Mouse (Mus musculus): ENCODE measurements at regions not wholly inside any gene's neighbourhood (a gene's known extent, or its start where the extent isn't known, plus 50 kb on each side); places are given as distances from the start of the nearest gene placed in this dataset.
A peak's percentile ranks its signal among the peaks of the same experiment; 100 is the strongest.
"Not testable (repeated sequence)": the region's sequence is repeated elsewhere in the genome, so short reads cannot be mapped to it uniquely, and the experiment has no call there.

DNA sequence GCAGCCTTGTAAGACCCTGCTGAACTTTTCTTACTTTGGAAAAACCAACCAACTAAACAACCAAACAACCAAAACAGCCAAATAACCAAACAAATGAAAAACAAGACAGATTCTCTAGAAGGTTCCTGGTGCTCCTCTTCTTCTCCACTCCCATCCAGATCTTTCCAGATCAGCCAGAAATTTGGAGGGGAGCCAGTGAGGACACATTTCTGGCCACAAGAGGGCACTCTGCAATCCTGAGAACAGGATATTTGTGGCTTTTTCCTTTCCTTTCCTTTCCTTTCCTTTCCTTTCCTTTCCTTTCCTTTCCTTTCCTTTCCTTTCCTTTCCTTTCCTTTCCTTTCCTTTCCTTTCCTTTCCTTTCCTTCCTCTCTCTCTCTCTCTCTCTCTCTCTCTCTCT lies 177.9 kb upstream of the Prok2 start:
- DNase-seq (ENCODE audit: extremely low spot score, low read depth, low spot score), result not testable (repeated sequence)

- DNase-seq (ENCODE audit: extremely low spot score, low read depth, low spot score), result no peak
Measured at GRCm38 (mm10) chr6:99901564-99901963, 175.4 kb upstream of the Prok2 start.

GRCm38 (mm10) chr6:99901146-99901545 lies 175.0 kb upstream of the Prok2 start:
- no peak for DNase-seq (ENCODE audit: extremely low spot score, low read depth, low spot score)

DNA sequence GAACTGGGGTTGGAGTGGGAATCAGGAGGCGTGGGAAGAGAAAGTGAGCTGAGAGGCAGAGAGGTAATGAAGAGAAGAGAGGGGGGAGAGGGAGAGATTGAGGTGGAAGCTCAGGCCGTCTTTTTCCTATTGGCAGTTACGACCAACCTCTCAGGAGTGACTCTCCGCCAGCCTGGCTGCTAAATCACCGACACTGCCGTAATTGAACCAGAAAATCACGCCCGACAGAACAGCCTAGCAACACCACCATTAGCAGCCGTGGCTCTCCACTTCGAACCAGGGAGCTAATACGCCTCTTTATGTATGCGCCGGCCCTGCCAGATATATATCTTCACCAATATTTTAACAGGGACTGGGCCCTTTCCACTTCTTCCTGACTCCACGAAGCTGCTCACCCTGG lies 173.5 kb upstream of the Prok2 start:
- no peak for DNase-seq (ENCODE audit: extremely low spot score, low read depth, low spot score)

- no peak for DNase-seq (ENCODE audit: extremely low spot score, low read depth, low spot score)
Measured at GRCm38 (mm10) chr6:99898077-99898476, 171.9 kb upstream of the Prok2 start.

- DNase-seq (ENCODE audit: extremely low spot score, low read depth, low spot score), result no peak
Measured at GRCm38 (mm10) chr6:99895558-99895957, 169.4 kb upstream of the Prok2 start.

GRCm38 (mm10) chr6:99893936-99894335 lies 167.7 kb upstream of the Prok2 start:
- no peak for DNase-seq (ENCODE audit: extremely low spot score, low read depth, low spot score)

DNA sequence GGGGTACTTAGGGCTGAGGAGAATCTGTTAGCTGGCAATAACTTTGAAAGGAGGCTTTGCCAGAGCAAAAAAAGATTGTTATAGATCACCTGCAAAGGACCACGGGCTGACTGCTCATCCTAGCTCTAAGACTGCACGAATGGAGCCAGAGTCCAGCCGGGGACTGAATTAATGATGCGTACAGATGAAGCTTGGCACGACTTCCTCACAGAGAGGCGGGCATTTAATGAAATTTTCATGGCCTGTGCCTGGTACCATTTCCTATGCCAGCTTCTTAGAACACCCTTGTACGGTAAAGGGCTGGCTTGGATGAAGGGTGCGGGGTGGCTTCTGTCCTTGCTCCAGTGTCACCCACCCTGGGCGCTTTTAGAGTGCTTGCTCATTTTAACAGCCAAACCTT lies 166.0 kb upstream of the Prok2 start:
- DNase-seq (ENCODE audit: extremely low spot score, low read depth, low spot score), result no peak

DNA sequence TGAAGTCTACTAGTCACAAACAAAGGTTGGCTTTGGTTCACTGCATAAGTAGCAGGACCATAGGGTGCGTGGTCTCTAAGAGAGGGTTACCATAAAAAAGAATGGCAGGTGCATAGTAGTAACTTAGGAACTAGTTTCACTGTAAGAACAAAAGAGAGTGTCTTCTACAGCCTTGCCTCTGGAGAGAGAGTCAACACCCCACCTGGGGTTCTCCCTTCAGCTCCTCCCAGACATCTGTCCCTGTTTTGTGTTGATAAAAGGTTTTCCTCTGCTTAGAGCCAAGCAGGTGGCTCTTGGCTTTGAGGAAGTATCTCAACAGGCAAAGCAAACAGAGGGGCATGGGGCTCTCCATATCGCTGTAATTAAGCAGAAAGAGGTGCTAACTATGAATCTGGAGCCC lies 165.6 kb upstream of the Prok2 start:
- DNase-seq (ENCODE audit: extremely low spot score, low read depth, low spot score), result no peak

- DNase-seq (ENCODE audit: extremely low spot score, low read depth, low spot score), result no peak
Measured at GRCm38 (mm10) chr6:99890805-99891204, 164.6 kb upstream of the Prok2 start.

DNA sequence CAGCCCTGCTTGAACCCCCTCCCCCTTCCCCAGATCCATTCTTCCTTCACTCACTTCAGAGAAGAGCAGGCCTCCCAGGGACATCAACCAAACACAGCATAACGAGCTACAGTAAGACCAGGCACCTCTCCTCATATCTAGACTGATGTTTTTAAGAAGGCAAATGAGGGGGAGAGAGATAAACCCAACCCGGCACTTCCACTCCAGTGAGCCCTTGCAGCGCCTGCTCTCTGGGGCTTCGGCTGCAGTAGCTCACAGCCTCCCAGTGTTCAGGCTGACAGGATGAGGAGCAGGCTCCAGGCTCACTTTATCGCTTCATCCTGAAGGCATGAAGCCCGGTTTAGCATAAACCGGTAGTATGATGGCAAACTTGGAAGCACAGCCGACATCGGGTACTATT lies 162.9 kb upstream of the Prok2 start:
- DNase-seq (ENCODE audit: extremely low spot score, low read depth, low spot score), result no peak

DNA sequence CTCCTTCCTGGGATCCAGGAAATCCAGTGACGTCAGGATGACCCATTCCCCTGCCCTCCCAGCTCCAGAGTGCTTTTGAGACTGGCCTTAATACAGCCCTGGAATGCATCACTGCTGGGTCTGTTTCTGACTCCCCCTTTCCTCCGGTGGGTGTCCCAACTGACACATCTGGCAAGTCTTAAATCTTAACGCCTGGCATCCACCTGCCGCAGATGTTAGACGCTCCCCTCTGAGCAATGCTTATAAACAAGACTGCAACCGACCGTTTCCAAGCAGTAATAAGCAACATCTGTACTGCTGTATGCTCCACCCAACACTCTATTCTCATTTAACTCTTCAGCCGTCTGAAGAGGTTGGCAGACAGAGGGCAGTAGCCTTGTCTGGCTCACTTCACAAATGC lies 161.7 kb upstream of the Prok2 start:
- DNase-seq (ENCODE audit: extremely low spot score, low read depth, low spot score), result peak; percentile 75

GRCm38 (mm10) chr6:99884755-99885154 lies 158.6 kb upstream of the Prok2 start:
- no peak for DNase-seq (ENCODE audit: extremely low spot score, low read depth, low spot score)

GRCm38 (mm10) chr6:99884054-99884453 lies 157.9 kb upstream of the Prok2 start:
- DNase-seq (ENCODE audit: extremely low spot score, low read depth, low spot score), result no peak

DNA sequence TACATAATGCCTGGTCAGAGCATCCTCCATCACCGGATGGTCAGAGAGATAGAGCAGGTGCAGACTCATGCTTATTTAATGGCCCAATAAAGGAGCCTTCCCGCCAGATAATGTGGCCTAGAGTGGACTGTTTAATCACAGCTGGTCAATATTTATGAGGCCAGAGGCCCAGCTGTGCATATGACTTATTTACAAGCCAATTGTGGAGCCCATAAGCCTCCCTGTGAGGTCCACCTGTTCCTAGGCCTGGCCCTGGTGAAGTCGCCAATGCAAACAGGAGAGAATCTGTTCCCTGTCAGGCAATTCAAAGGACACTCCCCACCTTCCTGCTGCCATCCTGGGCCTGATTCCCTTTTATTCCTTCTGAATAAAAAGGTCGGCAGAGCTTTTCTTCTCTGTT lies 155.4 kb upstream of the Prok2 start:
- DNase-seq (ENCODE audit: extremely low spot score, low read depth, low spot score), result no peak

DNA sequence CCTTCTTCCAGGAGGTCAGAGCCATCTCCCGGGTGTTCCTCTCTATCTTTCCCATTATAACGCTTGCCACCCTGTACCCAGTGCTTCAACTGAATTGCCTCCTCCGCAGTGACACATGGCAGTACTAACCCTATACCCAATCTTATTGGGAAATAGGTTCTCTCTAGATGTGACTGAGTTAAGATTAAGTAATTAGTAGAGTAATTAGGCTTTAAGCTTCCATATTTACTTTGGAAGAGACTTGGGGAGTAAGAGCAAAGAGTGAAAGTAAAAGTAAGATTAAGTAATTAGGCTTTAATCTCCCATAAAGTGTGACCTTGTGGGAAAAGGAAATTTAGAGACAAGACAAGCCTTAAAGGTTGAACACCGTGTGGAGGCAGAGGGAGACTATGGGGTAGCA lies 148.7 kb upstream of the Prok2 start:
- DNase-seq (ENCODE audit: extremely low spot score, low read depth, low spot score), result no peak

DNA sequence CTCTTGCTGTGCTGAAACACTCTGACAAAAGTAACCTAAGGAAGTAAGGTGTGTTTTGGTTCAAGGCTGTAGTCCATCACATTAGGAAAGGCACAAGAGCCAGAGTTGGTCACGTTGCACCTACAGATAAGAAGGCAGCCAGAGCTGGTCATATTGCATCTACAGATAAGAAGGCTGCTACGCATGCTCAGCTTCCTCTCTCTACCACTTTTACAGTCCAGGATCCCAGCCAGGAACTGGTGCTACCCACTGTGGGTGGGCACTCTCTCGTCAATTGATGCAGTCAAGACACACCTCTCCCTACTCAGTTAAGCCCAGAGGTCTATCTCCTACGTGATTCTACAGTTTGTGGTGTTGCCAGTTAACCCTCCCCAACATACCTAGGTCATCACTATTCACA lies 147.8 kb upstream of the Prok2 start:
- no peak for DNase-seq (ENCODE audit: extremely low spot score, low read depth, low spot score)

GRCm38 (mm10) chr6:99866061-99866460 lies 139.9 kb upstream of the Prok2 start:
- no peak for DNase-seq (ENCODE audit: extremely low spot score, low read depth, low spot score)

GRCm38 (mm10) chr6:99864949-99865348 lies 138.8 kb upstream of the Prok2 start:
- no peak for DNase-seq (ENCODE audit: extremely low spot score, low read depth, low spot score)

DNA sequence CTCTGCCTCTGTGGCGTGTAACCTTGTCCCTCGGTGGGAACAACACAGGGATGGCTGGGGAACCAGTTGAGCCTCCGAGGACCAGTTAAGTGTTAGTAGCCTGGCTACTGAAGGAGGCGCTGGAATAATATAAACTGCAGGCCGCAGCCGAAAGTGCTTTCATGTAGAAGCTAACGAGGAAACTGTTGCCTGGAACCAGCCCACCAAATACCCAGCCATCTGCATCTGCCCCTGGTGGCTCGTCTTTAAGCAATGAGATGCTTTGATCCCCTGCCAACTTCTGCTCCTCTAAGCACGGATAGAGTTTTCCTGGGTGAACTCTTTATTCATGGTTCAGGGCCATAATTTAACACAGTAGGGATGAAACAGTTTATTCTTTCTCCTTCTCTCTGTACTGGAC lies 137.2 kb upstream of the Prok2 start:
- DNase-seq (ENCODE audit: extremely low spot score, low read depth, low spot score), result no peak

- no peak for DNase-seq (ENCODE audit: extremely low spot score, low read depth, low spot score)
Measured at GRCm38 (mm10) chr6:99857411-99857810, 131.2 kb upstream of the Prok2 start.

DNA sequence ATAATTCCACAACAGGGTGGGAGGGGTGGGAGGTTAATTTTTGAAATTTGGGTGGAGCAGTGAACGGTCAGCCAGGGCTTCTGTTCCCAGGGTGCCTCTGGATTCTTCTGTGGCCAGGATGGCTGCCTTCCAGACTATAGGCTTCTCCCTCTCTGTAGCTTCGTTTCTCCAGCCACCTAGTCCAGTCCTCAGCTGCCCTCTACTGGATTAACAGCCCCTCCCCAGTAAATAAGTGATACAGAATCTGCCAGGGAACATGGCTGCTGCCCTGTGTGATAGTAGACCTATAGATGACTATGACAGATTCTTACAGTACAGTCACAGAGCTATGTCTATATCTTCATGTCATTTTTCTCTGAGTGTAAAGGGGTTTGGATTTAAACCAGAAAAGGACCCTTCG lies 127.5 kb upstream of the Prok2 start:
- no peak for DNase-seq (ENCODE audit: extremely low spot score, low read depth, low spot score)

GRCm38 (mm10) chr6:99850706-99851105 lies 124.5 kb upstream of the Prok2 start:
- no peak for DNase-seq (ENCODE audit: extremely low spot score, low read depth, low spot score)

DNA sequence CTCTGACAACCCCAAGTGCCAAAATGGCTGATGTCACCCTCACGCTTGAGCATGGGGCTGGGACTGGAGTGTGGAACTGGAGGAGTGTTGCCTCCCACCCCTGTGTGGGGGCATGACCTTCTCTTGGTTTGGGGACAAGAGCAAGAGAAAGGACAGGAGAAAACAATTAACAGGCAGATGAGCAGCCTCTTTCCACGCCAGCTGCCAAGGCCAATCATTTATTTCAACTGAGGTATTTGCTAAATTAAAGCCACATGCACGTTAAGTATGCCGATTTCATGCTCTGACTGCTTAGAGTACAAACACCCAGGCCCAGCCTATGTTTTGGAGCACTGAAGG lies 119.3 kb upstream of the Prok2 start:
- peak; percentile 44 for DNase-seq (ENCODE audit: extremely low spot score, low read depth, low spot score)

Measured in hindlimb bud, embryonic 11.5 days (tissue).